Mouse (Mus musculus) limb, embryonic 11.5 days (tissue): ENCODE results near the gene Kcnk16. TPM values are rescaled to one million over a fixed set of nuclear protein-coding genes. Genes with fewer than 3 reads are reported as not detected.

Source experiments
- ATAC-seq: fragments of 200-750 bp; cut with Nextera tagmentation; 2 replicates; pipeline ENCODE4 v1.8.0; 2017; ENCODE audit warnings: low read depth; ENCODE audit not compliant: insufficient number of reproducible peaks, low FRiP score, low TSS enrichment
- DNase-seq: peaks from one replicate; pipeline ENCODE4 v3.0.0-alpha.2; 2015; ENCODE audit warnings: low spot score
- H3K27ac ChIP-seq: fragments of 300-500 bp; sonication (generic); replicated peaks from 2 replicates; pipeline ENCODE4 v1.5.1; 2014; ENCODE audit warnings: low read depth, mild to moderate bottlenecking, low read length
- H3K27me3 ChIP-seq: fragments of 300-500 bp; sonication (generic); 2 replicates; pipeline ENCODE4 v1.6.1; 2014; ENCODE audit warnings: mild to moderate bottlenecking, low read length, mixed read lengths; ENCODE audit not compliant: control insufficient read depth, insufficient read depth
- H3K36me3 ChIP-seq: fragments of 300-500 bp; sonication (generic); 2 replicates; pipeline ENCODE4 v1.6.1; 2014; ENCODE audit warnings: mild to moderate bottlenecking, low read length, moderate library complexity, mixed read lengths; ENCODE audit not compliant: control insufficient read depth, insufficient read depth
- H3K4me1 ChIP-seq: fragments of 300-500 bp; sonication (generic); 2 replicates; pipeline ENCODE4 v1.6.1; 2014; ENCODE audit warnings: low read length, mixed read lengths; ENCODE audit not compliant: control insufficient read depth, insufficient read depth
- H3K4me2 ChIP-seq: fragments of 300-500 bp; sonication (generic); 2 replicates; pipeline ENCODE4 v1.6.1; 2014; ENCODE audit warnings: low read depth, mild to moderate bottlenecking, moderate library complexity; ENCODE audit not compliant: severe bottlenecking
- H3K4me3 ChIP-seq: fragments of 300-500 bp; sonication (generic); 2 replicates; pipeline ENCODE4 v1.5.1; 2014; ENCODE audit warnings: low read depth, low read length
- H3K9ac ChIP-seq: fragments of 300-500 bp; sonication (generic); 2 replicates; pipeline ENCODE4 v1.6.1; 2014; ENCODE audit warnings: mild to moderate bottlenecking, low read length
- H3K9me3 ChIP-seq: fragments of 300-500 bp; sonication (generic); 2 replicates; pipeline ENCODE4 v1.6.1; 2016; ENCODE audit warnings: low read length; ENCODE audit not compliant: control insufficient read depth
- WGBS: fragments of 180-500 bp; shearing (Covaris S2); extraction: QIAGEN DNeasy Blood & Tissue Kit; methylation state at CpG from one replicate; pipeline ENCODE4 v1.1.7; 2014; 5-methylcytosine and 5-hydroxymethylcytosine counted together
- polyA plus RNA-seq: library from polyadenylated mRNA; unstranded; fragments of >200 nt; fragmentation: Nextera tagmentation; extraction: Ambion mirVana; gene quantifications from 2 replicates; pipeline ENCODE4 v1.2.1, GENCODE M21; 2014

Kcnk16 gene
- polyA plus RNA-seq, 1 experiment from 2014 or later, result not detected

- H3K27ac ChIP-seq, result no peak overlapping the region
- H3K27me3 ChIP-seq, result no peaks in the 10 kb centered on the region
- no peaks in the 10 kb centered on the region for H3K36me3 ChIP-seq
- H3K4me2 ChIP-seq, result no peak overlapping the region
- H3K4me3 ChIP-seq, result no peak overlapping the region
- DNase-seq (no peak), ATAC-seq (no peak)
- no peaks in the 10 kb centered on the region for H3K9me3 ChIP-seq
- no peaks in the 10 kb centered on the region for H3K4me1 ChIP-seq
- H3K9ac ChIP-seq, result no peak overlapping the region
- 68% methylated on average over 7 of the region's 7 CpGs for WGBS
Measured at GRCm38 (mm10) chr14:20226488-20226887, 42.5 kb downstream of the Kcnk16 start.

- Histone ChIP-seq H3K27ac (no peak overlapping the region), H3K36me3 (no peaks in the 10 kb centered on the region), H3K4me1 (no peaks in the 10 kb centered on the region), H3K4me3 (no peak overlapping the region), H3K4me2 (no peak overlapping the region), H3K9me3 (no peaks in the 10 kb centered on the region), H3K9ac (no peak overlapping the region), H3K27me3 (no peaks in the 10 kb centered on the region)
- DNase-seq, result no peak
- 79% methylated on average over 4 of the region's 4 CpGs for WGBS
- no peak for ATAC-seq
Measured at GRCm38 (mm10) chr14:20225525-20225924, 43.5 kb downstream of the Kcnk16 start.

GRCm38 (mm10) chr14:20224576-20225218 lies 44.3 kb downstream of the Kcnk16 start:
- H3K4me1 ChIP-seq, result no peaks in the 10 kb centered on the region
- ATAC-seq, result no peak

GRCm38 (mm10) chr14:20224163-20224562 lies 44.8 kb downstream of the Kcnk16 start:
- Histone ChIP-seq H3K36me3 (no peaks in the 10 kb centered on the region), H3K27ac (no peak overlapping the region), H3K9ac (no peak overlapping the region), H3K4me3 (no peak overlapping the region), H3K4me2 (no peak overlapping the region), H3K4me1 (no peaks in the 10 kb centered on the region), H3K27me3 (no peaks in the 10 kb centered on the region), H3K9me3 (no peaks in the 10 kb centered on the region)
- ATAC-seq (no peak), DNase-seq (no peak)
- WGBS, result 92% methylated on average over 4 of the region's 4 CpGs

More at GRCm38 (mm10) chr14:20224576-20225218, 44.3 kb downstream of the Kcnk16 start:
- Histone ChIP-seq H3K4me3 (no peak overlapping the region), H3K4me2 (no peak overlapping the region), H3K36me3 (no peaks in the 10 kb centered on the region), H3K27me3 (no peaks in the 10 kb centered on the region), H3K9ac (no peak overlapping the region), H3K9me3 (no peaks in the 10 kb centered on the region), H3K27ac (no peak overlapping the region)
- WGBS, result 86% methylated on average over 10 of the region's 10 CpGs
- no peak for DNase-seq

GRCm38 (mm10) chr14:20223253-20223652 lies 45.7 kb downstream of the Kcnk16 start:
- no peaks in the 10 kb centered on the region for H3K9me3 ChIP-seq
- 89% methylated on average over 5 of the region's 5 CpGs for WGBS

GRCm38 (mm10) chr14:20221083-20221482 lies 47.9 kb downstream of the Kcnk16 start:
- Histone ChIP-seq H3K9ac (no peak overlapping the region), H3K36me3 (no peaks in the 10 kb centered on the region), H3K27ac (no peak overlapping the region), H3K27me3 (no peaks in the 10 kb centered on the region), H3K4me3 (no peak overlapping the region), H3K4me2 (no peak overlapping the region), H3K4me1 (no peaks in the 10 kb centered on the region), H3K9me3 (no peaks in the 10 kb centered on the region)
- DNase-seq (no peak), ATAC-seq (no peak)
- WGBS, result 77% methylated on average over 7 of the region's 7 CpGs

More at GRCm38 (mm10) chr14:20223253-20223652, 45.7 kb downstream of the Kcnk16 start:
- no peaks in the 10 kb centered on the region for H3K27me3 ChIP-seq
- H3K4me1 ChIP-seq, result no peaks in the 10 kb centered on the region
- no peaks in the 10 kb centered on the region for H3K36me3 ChIP-seq
- no peak for ATAC-seq
- no peak overlapping the region for H3K27ac ChIP-seq
- H3K9ac ChIP-seq, result no peak overlapping the region
- no peak overlapping the region for H3K4me2 ChIP-seq
- DNase-seq, result no peak
- H3K4me3 ChIP-seq, result no peak overlapping the region

GRCm38 (mm10) chr14:20219849-20220248 lies 49.1 kb downstream of the Kcnk16 start:
- 78% methylated on average over 1 of the region's 1 CpGs for WGBS
- H3K36me3 ChIP-seq, result no peaks in the 10 kb centered on the region
- DNase-seq, result no peak

GRCm38 (mm10) chr14:20217299-20217864 lies 51.6 kb downstream of the Kcnk16 start:
- Histone ChIP-seq H3K4me1 (no peaks in the 10 kb centered on the region), H3K9me3 (no peaks in the 10 kb centered on the region), H3K4me2 (no peak overlapping the region), H3K4me3 (no peak overlapping the region), H3K36me3 (no peaks in the 10 kb centered on the region), H3K27ac (no peak overlapping the region), H3K27me3 (no peaks in the 10 kb centered on the region), H3K9ac (no peak overlapping the region)
- 62% methylated on average over 3 of the region's 3 CpGs for WGBS
- DNase-seq (no peak), ATAC-seq (no peak)

More at GRCm38 (mm10) chr14:20219849-20220248, 49.1 kb downstream of the Kcnk16 start:
- H3K9me3 ChIP-seq, result no peaks in the 10 kb centered on the region
- H3K4me2 ChIP-seq, result no peak overlapping the region
- no peak overlapping the region for H3K4me3 ChIP-seq
- H3K9ac ChIP-seq, result no peak overlapping the region
- no peaks in the 10 kb centered on the region for H3K27me3 ChIP-seq
- H3K27ac ChIP-seq, result no peak overlapping the region
- ATAC-seq, result no peak
- H3K4me1 ChIP-seq, result no peaks in the 10 kb centered on the region
